Mouse (Mus musculus): ENCODE measurements at regions not wholly inside any gene's neighbourhood (a gene's known extent, or its start where the extent isn't known, plus 50 kb on each side); places are given as distances from the start of the nearest gene placed in this dataset.

GRCm38 (mm10) chr6:118330496-118330895 lies 88.8 kb downstream of the Bms1 start:
- no peak for DNase-seq

- DNase-seq = no peak
These were observed 91.8 kb downstream of the Bms1 start for GRCm38 (mm10) chr6:118327458-118327857.

- DNase-seq = no peak
These were observed 93.6 kb downstream of the Bms1 start for GRCm38 (mm10) chr6:118325681-118326080.

DNA sequence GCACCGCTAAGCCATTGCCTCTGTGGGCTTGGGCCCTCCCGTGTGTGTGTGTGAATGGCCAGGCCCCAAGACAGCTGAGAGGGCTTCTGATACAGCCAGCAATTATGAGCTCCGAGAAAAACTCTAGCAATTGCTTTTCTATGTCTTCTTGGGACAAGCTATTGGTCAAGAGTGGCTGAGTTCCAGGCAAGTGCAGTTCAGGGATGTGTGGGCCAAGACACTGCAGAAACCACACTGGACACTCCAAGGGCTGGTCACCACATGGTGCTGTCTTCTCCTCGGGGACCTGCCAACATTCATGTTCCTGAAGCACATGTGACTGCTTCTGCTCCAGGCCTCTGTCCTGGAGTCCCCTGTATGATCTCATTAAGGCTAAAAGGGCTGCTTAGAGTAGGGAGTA lies 94.7 kb downstream of the Bms1 start:
- no peak for DNase-seq

DNA sequence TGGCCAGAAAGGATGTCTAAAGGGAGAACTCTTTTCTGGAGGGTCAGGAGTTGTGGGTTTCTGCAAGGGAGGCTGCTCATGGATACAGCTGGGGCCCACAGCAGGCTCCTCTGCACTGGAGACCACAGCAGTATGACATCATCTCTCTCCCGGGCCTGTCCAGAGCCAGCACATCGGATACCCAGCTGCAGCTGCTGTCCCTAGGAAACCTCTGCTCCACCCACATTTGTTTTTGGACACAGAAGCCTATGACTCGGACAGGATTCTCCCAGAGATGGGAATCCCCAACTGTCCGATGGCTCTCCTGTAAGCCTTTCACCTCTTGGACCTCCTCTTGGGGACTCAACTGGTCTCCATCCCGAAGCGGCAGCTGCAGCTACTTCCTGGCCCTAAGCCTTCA lies 96.2 kb downstream of the Bms1 start:
- DNase-seq = no peak

- DNase-seq = no peak
These were observed 96.6 kb downstream of the Bms1 start for GRCm38 (mm10) chr6:118322631-118323030.

DNA sequence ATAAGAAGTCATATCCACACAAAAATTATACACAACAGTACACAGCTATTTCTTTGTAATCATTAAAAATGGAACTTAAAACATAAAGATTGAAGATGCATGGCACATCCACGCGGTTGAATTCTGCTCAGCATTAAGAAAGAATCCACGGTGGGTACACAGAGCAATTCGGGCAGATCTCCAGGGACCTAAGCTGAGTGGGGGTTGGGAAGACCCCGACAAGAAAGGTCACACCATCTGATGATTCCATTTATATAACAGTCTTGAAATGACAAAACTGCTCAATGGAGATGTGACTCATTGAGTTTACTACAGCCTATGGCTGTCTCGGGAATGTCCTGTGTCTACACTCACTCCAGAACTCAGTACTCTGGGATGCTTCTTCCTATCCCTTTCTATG lies 97.2 kb downstream of the Bms1 start:
- DNase-seq = no peak

DNA sequence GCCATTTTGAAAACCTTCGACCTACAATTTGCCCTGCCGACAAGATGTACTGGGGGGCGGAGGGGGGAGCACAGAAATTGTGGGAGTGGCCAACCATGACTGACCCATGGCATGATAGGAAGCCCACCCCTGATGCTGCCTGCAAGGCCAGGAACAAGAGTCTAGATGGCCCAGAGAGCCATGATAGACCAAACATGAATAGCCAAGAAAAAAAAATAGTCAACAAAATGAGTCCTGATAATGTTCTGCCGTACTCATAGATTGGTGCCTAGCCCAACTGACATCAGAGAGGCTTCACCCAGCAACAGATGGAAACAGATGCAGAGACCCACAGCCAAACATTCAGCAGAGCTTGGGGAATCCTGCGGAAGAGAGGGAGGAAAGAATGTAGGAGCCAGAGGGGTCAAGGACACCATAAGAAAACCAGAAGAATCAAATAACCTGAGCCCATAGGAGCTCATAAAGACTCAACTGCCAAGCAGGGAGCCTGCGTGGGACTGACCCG lies 99.2 kb downstream of the Bms1 start:
- DNase-seq = no peak

DNA sequence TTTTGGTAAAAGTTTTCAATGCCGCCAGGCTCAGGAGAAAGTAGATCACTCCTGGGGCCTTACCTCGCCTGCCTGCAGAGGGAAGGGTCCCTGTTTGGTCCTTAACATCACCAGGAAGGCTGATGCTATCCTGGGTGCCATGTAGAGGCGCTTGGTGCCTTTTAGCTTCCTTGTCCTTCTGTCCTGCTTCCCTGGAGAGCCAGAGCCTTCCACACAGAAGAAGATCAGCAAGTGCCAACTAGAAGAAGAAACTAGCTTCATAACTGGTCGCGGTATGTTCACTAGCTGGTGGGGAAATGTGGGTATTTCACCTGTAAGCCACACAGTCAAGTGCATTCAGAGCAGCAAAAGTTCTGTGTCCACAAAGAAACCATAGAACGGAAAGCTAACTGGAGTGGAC lies 103.4 kb downstream of the Bms1 start:
- DNase-seq = no peak

DNA sequence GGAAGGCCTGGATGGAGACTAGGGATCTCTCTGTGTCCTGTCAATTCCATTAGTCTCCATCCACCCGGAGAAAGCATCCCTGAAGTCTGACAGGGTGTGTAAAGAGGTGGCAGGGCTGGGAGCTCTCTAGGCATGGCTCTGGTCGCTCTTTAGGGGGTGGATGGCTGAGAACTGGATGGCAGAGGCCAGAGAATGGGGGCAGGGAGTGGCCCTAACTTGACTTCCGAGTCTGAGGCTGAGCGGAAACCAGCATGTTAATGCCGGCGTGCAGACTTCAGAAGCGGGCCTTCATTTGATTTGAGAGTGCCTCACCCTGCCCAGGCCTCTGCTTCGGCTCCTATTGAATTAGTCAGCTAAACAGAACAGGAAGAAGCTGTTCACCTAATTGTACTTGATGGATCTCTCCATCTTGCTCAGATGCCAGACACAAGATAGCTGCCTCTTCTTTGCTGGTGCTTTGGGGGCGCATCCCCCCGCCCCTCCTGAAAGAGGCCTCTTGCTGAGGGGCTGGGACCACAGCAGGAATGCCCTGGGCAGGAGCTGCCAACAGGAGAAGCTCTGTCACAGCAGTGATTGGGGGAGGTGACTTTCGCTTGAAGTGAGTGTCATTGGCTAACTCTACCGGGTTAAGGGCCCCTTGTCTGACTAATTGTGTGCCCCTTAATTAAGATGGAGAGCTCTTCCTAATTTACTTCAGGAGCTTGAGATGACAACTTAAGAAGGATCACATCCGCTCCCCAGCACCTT lies 104.2 kb downstream of the Bms1 start:
- DNase-seq = no peak

- DNase-seq = peak; percentile 25
These were observed 108.2 kb downstream of the Bms1 start for GRCm38 (mm10) chr6:118311081-118311480.

GRCm38 (mm10) chr6:118309923-118310322 lies 109.4 kb downstream of the Bms1 start:
- peak; percentile 71 for DNase-seq

GRCm38 (mm10) chr6:118308586-118308985 lies 110.7 kb downstream of the Bms1 start:
- DNase-seq = no peak

DNA sequence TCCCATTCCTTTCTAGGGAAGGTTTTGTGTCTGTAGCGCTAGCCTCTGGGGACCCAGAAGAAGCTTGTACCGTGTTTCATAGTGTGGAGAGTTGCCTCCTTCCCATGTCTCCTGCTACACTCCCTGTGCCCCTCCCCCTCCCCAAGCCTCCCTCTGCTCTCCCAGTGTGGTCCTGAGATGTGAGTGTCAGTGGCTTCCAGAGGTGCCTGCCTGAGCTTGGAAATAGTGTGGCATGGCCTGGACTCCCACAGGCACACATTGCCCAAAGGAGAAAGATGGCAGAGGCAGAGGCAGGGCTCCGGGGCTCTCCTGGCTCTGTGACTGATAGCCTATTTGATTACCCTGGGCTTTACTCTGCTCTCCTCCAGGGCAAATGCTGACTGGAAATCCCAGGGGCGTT lies 110.0 kb upstream of the Ret start:
- no peak for DNase-seq

- no peak for DNase-seq
These were observed 107.7 kb upstream of the Ret start for GRCm38 (mm10) chr6:118305209-118305608.

DNA sequence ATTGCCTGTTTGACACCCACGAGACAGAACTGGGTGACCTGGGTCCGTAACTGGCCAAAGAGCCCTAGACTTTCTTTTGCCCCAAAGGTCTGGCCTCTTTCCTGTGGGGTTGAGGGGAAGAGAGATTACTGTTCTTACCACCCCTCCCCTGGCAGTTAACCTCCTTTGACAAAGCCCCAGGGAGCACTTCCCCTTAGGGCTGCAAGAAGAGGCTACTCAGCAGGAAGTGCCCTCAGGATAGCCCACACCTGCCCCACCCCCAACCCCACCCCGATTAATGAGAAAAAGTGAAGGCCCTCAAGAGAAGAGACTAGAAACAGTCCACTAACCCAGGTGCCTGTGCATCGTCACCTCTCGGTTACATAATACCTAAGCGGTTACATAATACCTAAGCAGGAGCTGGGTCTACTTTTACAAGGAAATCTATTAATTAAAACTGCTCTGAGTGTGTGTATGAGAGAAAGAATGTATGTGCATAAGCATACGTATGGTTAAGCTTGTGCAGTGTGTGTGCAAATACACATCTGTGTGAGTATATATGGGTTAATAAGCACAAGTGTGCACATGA lies 105.3 kb upstream of the Ret start:
- DNase-seq = no peak

DNA sequence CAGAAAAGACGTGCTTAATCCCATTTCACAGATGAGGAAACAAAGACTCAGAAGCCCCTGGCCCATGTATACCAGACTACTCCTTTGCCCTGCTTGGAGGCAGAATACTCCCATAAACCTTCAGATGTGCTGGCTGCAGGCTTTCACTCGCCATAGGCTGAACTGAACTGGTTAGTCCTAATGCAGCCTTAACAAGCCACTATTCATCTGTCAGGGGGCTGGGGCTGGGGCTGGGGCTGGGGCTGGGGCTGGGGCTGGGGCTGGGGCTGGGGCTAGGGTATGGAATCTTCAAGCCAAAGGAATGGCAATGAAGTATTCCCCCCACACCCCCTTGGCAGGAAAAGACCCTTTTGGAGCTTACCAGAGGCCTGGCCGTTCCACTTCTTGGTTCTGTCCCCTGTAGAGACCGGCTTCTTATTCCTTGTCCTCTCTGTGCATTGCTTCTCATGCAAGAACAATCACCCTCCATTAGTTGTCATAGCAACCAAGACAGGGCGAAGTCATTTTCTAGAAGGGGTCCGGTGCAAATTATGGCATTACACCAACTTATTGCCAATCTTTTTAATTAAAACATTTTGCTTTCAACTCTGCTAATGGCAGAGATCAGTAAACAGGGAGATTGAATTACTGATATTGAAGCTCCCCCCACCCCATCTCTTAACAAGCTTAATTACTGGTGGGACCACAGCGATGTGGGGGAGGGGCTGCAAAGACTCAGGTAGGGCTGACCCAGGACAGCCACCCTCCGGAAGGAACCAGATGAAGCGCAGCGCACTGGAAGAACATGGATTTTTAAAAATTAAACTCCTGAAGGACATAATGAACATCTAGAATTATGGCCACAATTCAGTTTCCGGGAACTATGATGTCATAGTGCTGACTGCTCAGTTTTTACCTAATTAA lies 104.6 kb upstream of the Ret start:
- no peak for DNase-seq

GRCm38 (mm10) chr6:118300781-118301180 lies 103.3 kb upstream of the Ret start:
- peak; percentile 15 for DNase-seq

DNA sequence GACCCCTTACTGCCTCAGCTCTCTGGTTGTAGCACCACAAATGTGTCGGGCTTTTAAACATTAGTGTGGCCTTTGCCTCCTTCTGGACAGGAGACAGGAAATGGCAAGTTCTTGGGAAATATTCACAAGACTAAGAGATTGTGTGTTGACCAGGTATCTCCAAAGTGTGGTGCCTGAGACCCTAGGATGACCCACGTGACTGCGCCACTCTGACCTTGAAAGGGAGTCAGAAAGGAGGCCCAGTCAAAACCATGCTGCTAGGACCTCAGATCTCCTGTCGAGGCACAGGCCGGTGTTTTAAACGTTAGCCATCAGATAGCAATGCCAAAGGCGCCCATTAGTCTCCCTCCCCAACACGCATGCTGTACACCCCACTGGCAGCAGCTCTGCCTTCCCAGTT lies 100.1 kb upstream of the Ret start:
- no peak for DNase-seq

GRCm38 (mm10) chr6:118293986-118294385 lies 96.5 kb upstream of the Ret start:
- no peak for DNase-seq

DNA sequence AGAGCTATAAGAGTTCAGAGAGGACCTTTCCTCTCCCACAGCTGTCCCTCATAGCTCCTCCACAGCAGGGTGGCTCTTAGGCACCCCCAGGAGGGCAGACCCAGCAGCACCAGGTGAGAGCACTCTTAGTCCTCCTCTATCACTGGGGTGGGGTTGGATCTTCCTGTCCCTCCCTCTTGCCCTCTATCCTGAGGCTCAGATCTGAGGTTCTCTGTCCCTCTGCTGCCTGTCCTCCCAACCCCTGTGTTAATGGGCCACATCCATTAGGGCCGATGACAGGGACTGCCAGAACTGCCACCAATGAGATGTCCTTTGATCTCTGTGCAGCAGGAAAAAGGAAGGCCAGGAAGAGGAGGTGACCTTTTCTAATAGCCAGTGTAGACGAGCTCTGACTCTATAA lies 95.4 kb upstream of the Ret start:
- no peak for DNase-seq

- no peak for DNase-seq
These were observed 94.8 kb upstream of the Ret start for GRCm38 (mm10) chr6:118292272-118292671.

- no peak for DNase-seq
These were observed 93.9 kb upstream of the Ret start for GRCm38 (mm10) chr6:118291426-118291825.
